Mouse (Mus musculus): Measurements from ENCODE around the gene Coq8b.
A peak's percentile ranks its signal among the peaks of the same experiment; 100 is the strongest.
"Not testable (repeated sequence)": the region's sequence is repeated elsewhere in the genome, so short reads cannot be mapped to it uniquely, and the experiment has no call there.

Gene Coq8b

DNA sequence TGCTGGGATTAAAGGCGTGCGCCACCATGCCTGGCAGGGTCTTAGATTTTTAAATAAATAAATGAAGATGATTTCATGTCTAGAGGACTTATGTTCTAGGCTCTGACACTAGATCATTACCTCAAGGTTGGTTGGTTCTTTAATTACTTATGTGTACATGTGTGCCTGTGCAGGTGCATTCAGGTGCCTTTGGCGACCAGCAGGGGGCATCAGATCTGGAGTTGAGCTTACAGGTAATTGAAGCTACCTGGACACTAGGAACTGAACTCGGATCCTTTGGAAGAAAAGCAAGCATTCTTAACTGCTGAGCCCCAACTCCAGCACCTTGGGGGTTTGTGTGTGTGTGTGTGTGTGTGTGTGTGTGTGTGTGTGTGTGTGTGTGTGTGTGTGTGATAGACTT, 2.0 kb upstream of the Coq8b start:
- DNase-seq: no peak

- DNase-seq: no peak
Observed at GRCm38 (mm10) chr7:27231693-27232331, 1.0 kb upstream of the Coq8b start.

GRCm38 (mm10) chr7:27233300-27233699, 477 bp downstream of the Coq8b start:
- no peak for DNase-seq

GRCm38 (mm10) chr7:27235726-27236125, 2.9 kb downstream of the Coq8b start:
- DNase-seq: no peak

DNA sequence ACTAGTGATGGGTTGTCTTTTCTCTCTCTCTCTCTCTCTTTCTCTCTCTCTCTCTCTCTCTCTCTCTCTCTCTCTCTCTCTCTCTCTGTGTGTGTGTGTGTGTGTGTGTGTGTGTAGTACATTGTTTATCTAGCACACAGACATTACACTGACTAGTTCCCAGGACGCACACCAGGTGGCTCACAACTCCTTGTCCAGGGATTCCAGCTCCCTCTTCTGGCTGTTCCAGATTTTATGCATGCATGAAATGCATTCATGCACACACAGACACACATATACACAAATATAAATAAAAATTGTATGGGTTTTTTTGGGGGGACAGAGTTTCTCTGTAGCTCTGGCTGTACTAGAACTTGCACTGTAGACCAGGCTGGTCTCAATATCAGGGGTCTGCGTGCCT, 4.7 kb downstream of the Coq8b start:
- no peak for DNase-seq

DNA sequence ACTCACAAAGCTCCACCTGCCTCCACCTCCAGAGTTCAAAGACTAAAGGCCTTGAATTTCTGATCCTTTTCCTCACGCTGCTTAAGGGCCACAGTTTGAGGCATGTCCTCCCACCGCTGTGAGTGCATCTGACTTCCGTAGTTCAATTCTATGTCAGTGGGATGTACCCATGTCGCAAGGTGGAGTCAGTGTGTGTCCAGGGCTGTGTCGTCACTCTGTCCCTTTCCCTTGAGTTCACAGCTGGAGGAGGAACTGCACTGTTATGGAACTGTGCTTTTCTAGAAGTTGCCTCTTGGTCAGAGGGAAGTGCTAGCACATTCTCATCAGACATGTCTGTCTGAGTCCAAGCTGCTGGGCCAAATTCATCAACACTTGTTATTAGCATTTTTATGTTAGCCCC, 5.7 kb downstream of the Coq8b start:
- DNase-seq: no peak

- no peak for DNase-seq
Observed at GRCm38 (mm10) chr7:27243211-27243610, 10.4 kb downstream of the Coq8b start.

DNA sequence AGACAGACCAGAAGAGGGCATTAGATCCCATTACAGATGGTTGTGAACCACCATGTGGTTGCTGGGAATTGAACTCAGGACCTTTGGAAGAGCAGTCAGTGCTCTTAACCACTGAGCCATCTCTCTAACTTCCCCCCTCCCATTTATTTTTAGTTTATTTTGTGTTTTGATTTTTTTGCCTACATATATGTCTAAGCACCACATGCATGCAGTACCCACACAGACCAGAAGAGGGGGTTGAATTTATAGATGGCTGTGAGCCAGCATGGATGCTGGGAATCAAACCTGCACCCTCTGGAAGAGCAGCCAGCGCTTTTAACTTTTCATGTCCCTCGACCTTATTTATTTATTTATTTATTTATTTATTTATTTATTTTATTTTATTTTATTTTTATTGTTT, 11.3 kb downstream of the Coq8b start:
- not testable (repeated sequence) for DNase-seq

DNA sequence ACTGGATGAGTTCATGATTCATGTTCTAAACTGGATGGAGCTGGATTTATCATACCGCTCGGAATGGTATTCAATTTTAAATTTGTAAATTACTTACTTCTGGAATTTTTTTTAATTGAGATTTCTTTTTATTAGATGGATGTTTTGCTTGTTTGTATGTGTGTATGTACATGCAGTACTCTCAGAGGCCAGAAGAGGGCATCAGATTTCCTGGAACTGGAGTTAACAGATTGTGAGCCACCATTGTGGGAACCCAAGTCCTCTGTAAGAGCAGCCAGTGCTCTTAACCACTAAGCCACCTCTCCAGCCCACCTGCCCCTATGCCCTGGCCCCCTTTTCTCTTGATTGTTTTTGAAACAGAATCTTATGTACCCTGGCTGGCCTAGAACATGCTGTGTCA, 16.3 kb downstream of the Coq8b start:
- DNase-seq: peak; percentile 33

GRCm38 (mm10) chr7:27249928-27250327, 17.1 kb downstream of the Coq8b start:
- no peak for DNase-seq

GRCm38 (mm10) chr7:27251946-27252345, 19.1 kb downstream of the Coq8b start:
- no peak for DNase-seq

- peak; percentile 56 for DNase-seq
Observed at GRCm38 (mm10) chr7:27255721-27256120, 22.9 kb downstream of the Coq8b start.

GRCm38 (mm10) chr7:27257046-27257851, 24.4 kb downstream of the Coq8b start:
- peak; percentile 60 for DNase-seq

DNA sequence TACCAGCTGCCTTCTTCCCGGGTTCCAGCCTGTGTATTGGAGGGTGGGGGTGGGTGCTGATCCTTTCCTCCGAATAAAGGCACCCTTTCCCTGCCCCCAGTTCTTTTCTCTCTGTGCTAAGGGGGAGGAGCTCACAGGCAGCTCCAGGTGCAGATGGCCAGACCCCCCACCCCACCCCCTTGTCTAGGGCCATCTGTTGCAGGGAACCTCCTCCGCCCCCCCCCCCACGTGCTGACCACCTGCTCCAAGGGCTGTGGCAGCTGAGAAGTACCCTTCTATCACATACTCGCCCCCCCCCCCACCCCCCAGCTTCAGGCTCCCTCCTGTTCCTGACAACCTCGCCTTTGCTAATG, 25.0 kb downstream of the Coq8b start:
- DNase-seq: no peak

GRCm38 (mm10) chr7:27258205-27258899, 25.5 kb downstream of the Coq8b start, which contains the start of gene Numbl:
Gene Numbl (plus strand): TSS chr7:27258433.
- peak; percentile 96 for DNase-seq

GRCm38 (mm10) chr7:27259271-27259721, 26.5 kb downstream of the Coq8b start:
- DNase-seq: no peak

DNA sequence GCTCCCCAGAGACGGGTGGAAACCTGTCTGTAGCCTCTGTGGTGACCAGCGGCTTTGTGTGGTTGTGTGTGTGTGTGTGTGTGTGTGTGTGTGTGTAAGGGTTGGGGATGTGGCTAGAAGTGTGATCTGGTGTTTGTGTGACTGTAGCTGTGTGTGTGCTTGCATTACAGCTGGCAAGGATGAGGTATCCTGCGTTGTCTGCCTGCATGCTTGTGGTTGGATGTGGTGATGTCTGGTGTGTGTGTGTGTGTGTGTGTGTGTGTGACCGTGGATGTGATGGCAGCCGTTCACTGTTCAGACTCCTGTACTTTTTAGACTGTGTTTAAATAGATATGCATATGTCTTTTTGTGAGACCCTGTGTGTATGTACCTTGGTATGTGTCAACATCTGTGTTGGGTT, 26.9 kb downstream of the Coq8b start:
- DNase-seq: no peak

DNA sequence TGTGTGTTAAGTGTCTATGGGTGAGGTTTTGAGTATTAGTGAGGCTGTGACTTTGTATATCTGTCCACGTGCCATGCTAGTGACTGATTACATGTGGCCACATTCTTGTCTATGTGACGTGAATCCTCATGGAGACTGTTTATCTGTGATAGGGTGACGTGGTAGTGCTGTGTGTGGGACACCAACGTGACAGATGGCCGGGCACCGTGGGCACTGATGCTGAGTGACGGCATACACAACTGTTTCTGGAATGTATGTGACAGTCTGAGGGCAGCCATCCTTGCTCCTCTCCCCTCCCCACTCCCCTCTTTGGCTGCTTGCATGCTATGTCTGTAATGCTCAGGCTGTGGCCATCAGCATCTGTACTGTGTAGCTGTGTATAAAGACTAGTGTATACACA, 28.0 kb downstream of the Coq8b start:
- DNase-seq: no peak

DNA sequence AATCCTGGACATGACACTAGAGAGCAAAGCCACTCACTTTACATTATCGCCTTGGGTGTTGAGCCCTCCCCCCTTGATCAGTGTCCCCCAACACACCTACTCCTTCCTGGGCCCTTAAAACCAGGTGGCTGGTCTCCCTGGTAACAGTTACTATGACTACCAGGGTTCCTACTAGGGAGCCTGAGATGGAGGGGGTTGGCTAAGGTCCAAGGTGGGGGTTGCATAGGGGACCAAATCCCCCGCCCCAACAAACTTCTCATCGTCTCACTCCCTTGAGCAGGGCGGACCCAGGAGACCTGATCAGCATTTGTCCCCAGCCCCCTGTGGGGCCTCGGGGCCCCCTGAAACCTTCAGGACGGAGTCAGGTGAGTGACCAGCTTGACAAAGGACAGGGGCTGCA, 29.1 kb downstream of the Coq8b start:
- DNase-seq: no peak

- DNase-seq: no peak
Observed at GRCm38 (mm10) chr7:27264761-27265160, 31.9 kb downstream of the Coq8b start.

DNA sequence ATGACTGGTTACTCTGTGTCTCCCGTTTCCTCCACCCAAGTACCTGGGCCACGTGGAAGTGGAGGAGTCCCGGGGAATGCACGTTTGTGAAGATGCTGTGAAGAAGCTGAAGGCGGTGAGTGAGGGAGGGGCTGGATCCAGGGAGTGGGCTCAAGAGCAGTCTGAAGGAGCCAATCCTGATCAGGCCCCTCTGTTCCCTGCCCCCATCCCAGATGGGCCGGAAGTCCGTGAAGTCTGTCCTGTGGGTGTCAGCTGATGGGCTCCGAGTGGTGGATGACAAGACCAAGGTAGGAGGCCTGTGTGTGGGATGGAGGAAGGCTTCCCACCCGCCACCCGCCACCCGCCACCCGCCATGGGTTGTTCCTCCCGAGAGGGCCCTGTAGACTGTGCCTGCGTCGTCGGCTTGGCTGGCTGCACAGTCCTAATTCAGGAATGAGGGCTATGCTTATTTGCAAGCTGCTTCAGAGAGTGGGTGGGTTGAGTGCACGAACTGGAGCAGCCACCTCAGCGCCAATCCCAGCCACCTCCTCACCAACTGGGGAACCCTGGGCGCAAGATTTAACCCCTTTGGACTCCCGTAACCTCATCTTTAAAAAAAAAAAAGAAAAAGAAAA, 33.8 kb downstream of the Coq8b start:
- no peak for DNase-seq

GRCm38 (mm10) chr7:27271423-27271822, 38.6 kb downstream of the Coq8b start:
- no peak for DNase-seq

DNA sequence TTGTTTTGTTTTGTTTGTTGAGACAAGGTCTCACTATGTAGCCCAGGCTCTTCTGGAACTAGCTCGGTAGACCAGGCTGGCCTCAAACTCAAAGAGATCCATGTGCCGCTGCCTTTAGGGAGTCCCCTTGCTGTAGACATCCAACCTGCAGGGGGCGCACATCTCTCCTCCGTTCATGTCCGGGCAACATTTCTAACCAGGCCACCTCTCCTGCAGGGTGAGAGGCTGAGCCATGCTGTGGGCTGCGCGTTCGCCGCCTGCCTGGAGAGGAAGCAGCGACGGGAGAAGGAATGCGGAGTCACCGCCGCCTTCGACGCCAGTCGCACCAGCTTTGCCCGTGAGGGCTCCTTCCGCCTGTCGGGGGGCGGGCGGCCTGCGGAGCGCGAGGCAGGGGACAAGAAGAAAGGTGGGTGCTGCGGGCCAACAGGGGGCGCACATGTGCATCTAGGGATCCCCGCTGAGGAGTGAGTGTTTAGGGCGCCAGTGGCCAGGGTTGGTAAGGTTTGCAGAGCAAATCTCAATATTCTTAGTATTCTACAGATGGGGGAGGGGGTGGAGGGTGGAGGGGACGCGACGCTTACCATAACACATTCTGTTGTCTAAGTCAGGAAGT, 41.0 kb downstream of the Coq8b start:
- no peak for DNase-seq
